Mouse (Mus musculus) E14TG2a.4 (cell line): ENCODE measurements around the gene Vamp1.

Experiments
- CTCF ChIP-seq: conservative IDR thresholded peaks from 2 replicates; pipeline ENCODE4 v1.5.1; 2014; ENCODE audit warnings: low read length
- NANOG ChIP-seq: IDR thresholded peaks from 2 replicates; pipeline ENCODE4 v1.6.1; 2014; ENCODE audit warnings: borderline replicate concordance, low read length, mixed read lengths
- POU5F1 ChIP-seq: IDR thresholded peaks from 2 replicates; pipeline ENCODE4 v1.6.1; 2014; ENCODE audit warnings: low read length, borderline replicate concordance

DNA sequence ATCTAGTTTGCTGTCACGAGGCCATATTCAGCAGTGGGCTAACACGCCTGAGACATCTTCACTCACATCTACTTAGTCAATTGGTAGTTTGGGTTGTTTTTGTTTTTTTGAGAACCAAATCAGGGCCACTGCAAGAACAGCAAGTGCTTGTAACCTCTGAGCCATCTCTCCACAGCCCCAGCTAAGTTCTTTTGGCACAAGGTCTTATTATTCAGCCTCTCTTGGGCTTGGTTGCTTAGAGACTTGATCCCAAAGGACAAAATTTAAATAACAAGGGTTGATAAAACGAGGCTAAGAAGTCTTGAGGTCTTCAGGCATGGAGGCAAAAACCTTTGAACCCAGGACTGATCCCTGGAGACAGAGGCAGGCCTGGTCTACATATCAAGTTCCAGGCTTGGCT, 19.1 kb upstream of the Vamp1 start:
- TF ChIP-seq CTCF (no peak), NANOG (no peak), POU5F1 (no peak)
